Mouse (Mus musculus) intestine, embryonic 16.5 days (tissue): ENCODE data around the gene Epop. TPM values are rescaled to one million over a fixed set of nuclear protein-coding genes. Genes with fewer than 3 reads are reported as not detected.

ENCODE experiments used
- ATAC-seq: fragments of 200-750 bp; cut with Nextera tagmentation; 2 replicates; pipeline ENCODE4 v1.8.0; 2017; ENCODE audit warnings: moderate TSS enrichment, moderate library complexity
- H3K27ac ChIP-seq: fragments of 300-500 bp; sonication (generic); 2 replicates; pipeline ENCODE4 v1.5.1; 2014; ENCODE audit warnings: mild to moderate bottlenecking, low read length
- H3K27me3 ChIP-seq: fragments of 300-500 bp; sonication (generic); replicated peaks from 2 replicates; pipeline ENCODE4 v1.6.1; 2014; ENCODE audit warnings: low read length, control low read depth, mixed read lengths; ENCODE audit not compliant: control insufficient read depth, insufficient read depth
- H3K36me3 ChIP-seq: fragments of 300-500 bp; sonication (generic); 2 replicates; pipeline ENCODE4 v1.6.1; 2014; ENCODE audit warnings: low read length, control low read depth; ENCODE audit not compliant: control insufficient read depth, insufficient read depth
- H3K4me1 ChIP-seq: fragments of 300-500 bp; sonication (generic); 2 replicates; pipeline ENCODE4 v1.6.1; 2014; ENCODE audit warnings: low read length, control low read depth, mixed read lengths; ENCODE audit not compliant: control insufficient read depth, insufficient read depth
- H3K4me2 ChIP-seq: fragments of 300-500 bp; sonication (generic); 2 replicates; pipeline ENCODE4 v1.6.1; 2014; ENCODE audit warnings: low read depth, low read length, control low read depth
- H3K4me3 ChIP-seq: fragments of 300-500 bp; sonication (generic); 2 replicates; pipeline ENCODE4 v1.5.1; 2014; ENCODE audit warnings: mild to moderate bottlenecking, low read length
- H3K9ac ChIP-seq: fragments of 300-500 bp; sonication (generic); 2 replicates; pipeline ENCODE4 v1.6.1; 2014; ENCODE audit warnings: low read depth, low read length
- H3K9me3 ChIP-seq: fragments of 300-500 bp; sonication (generic); 2 replicates; pipeline ENCODE4 v1.6.1; 2016; ENCODE audit warnings: low read length, control low read depth; ENCODE audit not compliant: control insufficient read depth
- WGBS: fragments of 180-500 bp; shearing (Covaris S2); extraction: QIAGEN DNeasy Blood & Tissue Kit; methylation state at CpG from one replicate; pipeline ENCODE4 v1.1.7; 2014; 5-methylcytosine and 5-hydroxymethylcytosine counted together
- polyA plus RNA-seq: library from polyadenylated mRNA; unstranded; fragments of >200 nt; fragmentation: Nextera tagmentation; extraction: Ambion mirVana; gene quantifications from 2 replicates; pipeline ENCODE4 v1.2.1, GENCODE M21; 2015

The Epop gene
- polyA plus RNA-seq, 1 experiment from 2014 or later, result 1.1 TPM

GRCm38 (mm10) chr11:97669268-97669667, 39.8 kb upstream of the Epop start:
- ATAC-seq, result no peak
- Histone ChIP-seq H3K27me3 (no peaks in the 10 kb centered on the region), H3K27ac (peak overlapping the region; percentile 28; the same call in 1 of the 2 replicates), H3K4me2 (no peak overlapping the region), H3K9ac (peak overlapping the region; percentile 24; the same call in 1 of the 2 replicates), H3K4me1 (peaks cover 27% of the 10 kb centered on the region), H3K4me3 (no peak overlapping the region), H3K36me3 (peaks cover 32% of the 10 kb centered on the region), H3K9me3 (no peaks in the 10 kb centered on the region)
- WGBS, result 62% methylated on average over 15 of the region's 15 CpGs

- no peak for ATAC-seq
- H3K36me3 ChIP-seq, result peaks cover 27% of the 10 kb centered on the region
- no peak overlapping the region for H3K9ac ChIP-seq
- H3K4me1 ChIP-seq, result peaks cover 29% of the 10 kb centered on the region
- no peaks in the 10 kb centered on the region for H3K27me3 ChIP-seq
- no peak overlapping the region for H3K4me3 ChIP-seq
- no peaks in the 10 kb centered on the region for H3K9me3 ChIP-seq
- 95% methylated on average over 7 of the region's 7 CpGs for WGBS
- H3K4me2 ChIP-seq, result no peak overlapping the region
- no peak overlapping the region for H3K27ac ChIP-seq
Measured at GRCm38 (mm10) chr11:97668160-97668559, 38.7 kb upstream of the Epop start.

GRCm38 (mm10) chr11:97666794-97667193, 37.3 kb upstream of the Epop start:
- 89% methylated on average over 15 of the region's 15 CpGs for WGBS
- Histone ChIP-seq H3K4me3 (no peak overlapping the region), H3K9me3 (no peaks in the 10 kb centered on the region), H3K36me3 (peaks cover 27% of the 10 kb centered on the region), H3K4me2 (no peak overlapping the region), H3K27me3 (0 out of 2 replicates have a peak, but pooled peaks cover 2% of the 10 kb centered on the region), H3K9ac (no peak overlapping the region), H3K4me1 (peaks cover 32% of the 10 kb centered on the region), H3K27ac (no peak overlapping the region)
- no peak for ATAC-seq

- Histone ChIP-seq H3K27ac (no peak overlapping the region), H3K36me3 (peaks cover 22% of the 10 kb centered on the region), H3K27me3 (0 out of 2 replicates have a peak, but pooled peaks cover 4% of the 10 kb centered on the region), H3K4me1 (peaks cover 37% of the 10 kb centered on the region), H3K4me2 (no peak overlapping the region), H3K4me3 (no peak overlapping the region), H3K9ac (no peak overlapping the region), H3K9me3 (no peaks in the 10 kb centered on the region)
- ATAC-seq, result no peak
- 91% methylated on average over 7 of the region's 7 CpGs for WGBS
Measured at GRCm38 (mm10) chr11:97666221-97666620, 36.7 kb upstream of the Epop start.

GRCm38 (mm10) chr11:97665431-97665830, 35.9 kb upstream of the Epop start:
- peak overlapping the region; percentile 1; the same call in 1 of the 2 replicates for H3K9ac ChIP-seq
- no peak for ATAC-seq
- H3K27ac ChIP-seq, result no peak overlapping the region
- H3K4me2 ChIP-seq, result no peak overlapping the region
- no peaks in the 10 kb centered on the region for H3K9me3 ChIP-seq
- peaks cover 44% of the 10 kb centered on the region for H3K4me1 ChIP-seq
- H3K27me3 ChIP-seq, result 0 out of 2 replicates have a peak, but pooled peaks cover 4% of the 10 kb centered on the region
- WGBS, result 88% methylated on average over 13 of the region's 13 CpGs
- H3K36me3 ChIP-seq, result peaks cover 16% of the 10 kb centered on the region
- no peak overlapping the region for H3K4me3 ChIP-seq

GRCm38 (mm10) chr11:97664771-97665240, 35.3 kb upstream of the Epop start:
- H3K4me2 ChIP-seq, result peak overlapping the region; percentile 77
- no peak for ATAC-seq
- peaks cover 38% of the 10 kb centered on the region for H3K4me1 ChIP-seq
- H3K9me3 ChIP-seq, result no peaks in the 10 kb centered on the region
- H3K27ac ChIP-seq, result no peak overlapping the region
- 0 out of 2 replicates have a peak, but pooled peaks cover 4% of the 10 kb centered on the region for H3K27me3 ChIP-seq
- H3K4me3 ChIP-seq, result peak overlapping the region; percentile 88
- peak overlapping the region; percentile 86; the same call in 1 of the 2 replicates for H3K9ac ChIP-seq
- peaks cover 13% of the 10 kb centered on the region for H3K36me3 ChIP-seq
- WGBS, result 30% methylated on average over 6 of the region's 6 CpGs

GRCm38 (mm10) chr11:97664339-97664665, 34.8 kb upstream of the Epop start:
- WGBS, result under 1% methylated on average over 6 of the region's 8 CpGs
- Histone ChIP-seq H3K4me3 (peak overlapping the region; percentile 88), H3K4me2 (peak overlapping the region; percentile 77), H3K27me3 (0 out of 2 replicates have a peak, but pooled peaks cover 4% of the 10 kb centered on the region), H3K27ac (peak overlapping the region; percentile 88), H3K9me3 (no peaks in the 10 kb centered on the region), H3K9ac (peak overlapping the region; percentile 86), H3K36me3 (peaks cover 12% of the 10 kb centered on the region), H3K4me1 (peaks cover 36% of the 10 kb centered on the region)
- ATAC-seq, result no peak

- WGBS, result under 1% methylated on average over 37 of the region's 57 CpGs
- no peak for ATAC-seq
- Histone ChIP-seq H3K4me1 (peaks cover 33% of the 10 kb centered on the region), H3K9me3 (no peaks in the 10 kb centered on the region), H3K36me3 (peaks cover 10% of the 10 kb centered on the region), H3K27me3 (0 out of 2 replicates have a peak, but pooled peaks cover 4% of the 10 kb centered on the region), H3K9ac (peak overlapping the region; percentile 86), H3K4me2 (peak overlapping the region; percentile 77), H3K27ac (peak overlapping the region; percentile 88), H3K4me3 (peak overlapping the region; percentile 88)
Measured at GRCm38 (mm10) chr11:97663528-97664338, 34.2 kb upstream of the Epop start.

- Histone ChIP-seq H3K4me1 (peaks cover 33% of the 10 kb centered on the region), H3K9ac (peak within 1 kb of the TSS; percentile 86), H3K4me3 (peak within 1 kb of the TSS; percentile 88), H3K9me3 (no peaks in the 10 kb centered on the region), H3K36me3 (peaks cover 10% of the 10 kb centered on the region; the same call in 1 of the 2 replicates), H3K27ac (peak within 1 kb of the TSS; percentile 88), H3K27me3 (0 out of 2 replicates have a peak, but pooled peaks cover 4% of the 10 kb centered on the region), H3K4me2 (peak within 1 kb of the TSS; percentile 77)
- WGBS, result under 1% methylated on average over 55 of the region's 76 CpGs
- ATAC-seq, result peak; percentile 29
Measured at GRCm38 (mm10) chr11:97662893-97663527, 33.5 kb upstream of the Epop start, which contains the start of gene Mllt6. TSS of gene Mllt6 (plus strand) at chr11:97663414.
